Mouse (Mus musculus) testis, adult 2 months (tissue): ENCODE data around the gene Dmbx1.

ENCODE experiments used
- CTCF ChIP-seq: fragments of 200-500 bp; IDR thresholded peaks from 2 replicates; pipeline ENCODE4 v1.5.1; 2012; ENCODE audit warnings: low read depth, mild to moderate bottlenecking, inconsistent platforms, low read length, moderate library complexity; ENCODE audit not compliant: control insufficient read depth, insufficient read depth, insufficient replicate concordance
- POLR2A ChIP-seq: fragments of 200-500 bp; IDR thresholded peaks from 2 replicates; pipeline ENCODE4 v1.6.1; 2012; ENCODE audit warnings: low read depth, mild to moderate bottlenecking, inconsistent platforms, low read length, moderate library complexity; ENCODE audit not compliant: control insufficient read depth

GRCm38 (mm10) chr4:115922688-115923087 is 17.0 kb downstream of the Dmbx1 start:
- TF ChIP-seq CTCF (no peak), POLR2A (no peak)
